Mouse (Mus musculus): ENCODE data around the gene Ndufaf1. TPM values are rescaled to one million over a fixed set of nuclear protein-coding genes. Genes with fewer than 3 reads are reported as not detected.

Gene Ndufaf1
- 10 to 100 TPM in 1 of 2 experiments, 1 to 10 TPM in 1; 5.7 to 15.6 TPM for polyA plus RNA-seq (2012; fragmentation: generic; extraction: Trizol)

GRCm38 (mm10) chr2:119662220-119663182, at the start of gene Ndufaf1:
TSS of gene Ndufaf1 (minus strand) at chr2:119662827.

GRCm38 (mm10) chr2:119674525-119675214, 12.0 kb upstream of the Ndufaf1 start, which contains the start of gene Rtf1:
TSS of gene Rtf1 (plus strand) at chr2:119675068.

DNA sequence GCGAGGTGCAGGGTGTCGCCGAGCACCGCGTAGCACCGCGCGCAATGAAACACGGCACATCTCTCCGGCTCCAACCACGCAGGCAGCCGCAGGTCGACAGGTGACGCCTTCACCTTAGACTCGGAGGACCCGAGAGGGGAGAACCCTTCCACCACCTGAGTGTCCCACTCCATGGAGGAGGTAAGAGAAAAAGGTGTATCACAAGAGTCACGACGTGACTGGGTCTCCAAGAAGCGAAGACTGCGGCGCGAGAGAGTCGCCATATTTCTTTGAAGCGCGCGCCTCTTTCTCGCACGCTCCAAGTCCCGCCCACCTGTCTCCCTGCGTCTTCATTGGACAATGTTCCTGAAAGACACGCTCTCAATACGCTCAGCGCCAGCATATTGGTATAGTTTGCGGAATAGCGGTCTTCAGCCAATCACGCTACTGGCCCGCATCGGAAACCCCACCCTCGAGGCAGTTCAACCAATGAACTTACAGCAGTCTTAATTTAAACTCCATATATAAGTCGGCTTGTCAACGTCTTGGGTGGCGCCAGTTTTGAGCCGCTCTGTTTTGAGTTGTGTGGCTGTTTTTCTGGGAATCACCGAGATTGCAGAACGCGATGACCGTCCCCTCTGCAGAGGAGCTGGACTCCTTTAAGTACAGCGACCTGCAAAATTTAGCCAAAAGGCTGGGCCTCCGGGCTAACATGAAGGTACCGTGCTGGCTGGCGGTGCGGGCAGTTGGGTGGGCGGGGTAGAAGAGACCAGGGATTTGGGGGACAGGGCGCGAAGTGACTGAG, 44.2 kb downstream of the Ndufaf1 start, which contains the start of the genes Nusap1 and Oip5:
TSS of gene Nusap1 (plus strand) at position 100 of the 784 bp plus-strand sequence.
TSS of gene Oip5 (minus strand) at position 271 of the 784 bp plus-strand sequence.

Other genes starting within 250 kb of the Ndufaf1 start
- 1 to 10 TPM in 1 of 2 experiments, under 1 TPM in 1; 0.41 to 4.5 TPM for gene Ino80, start 185.1 kb downstream of the Ndufaf1 start, polyA plus RNA-seq (2012; fragmentation: generic; extraction: Trizol)
- gene Exd1, start 115.2 kb downstream of the Ndufaf1 start, polyA plus RNA-seq (2012; fragmentation: generic; extraction: Trizol), result under 1 TPM; 0.01 to 0.04 TPM
- 10 to 100 TPM; 17.8 to 47.3 TPM for gene Chp1, start 115.1 kb downstream of the Ndufaf1 start, polyA plus RNA-seq (2012; fragmentation: generic; extraction: Trizol)
- 1 to 10 TPM in 1 of 2 experiments, under 1 TPM in 1; 0.81 to 9.5 TPM for gene Nusap1, start 44.5 kb downstream of the Ndufaf1 start, polyA plus RNA-seq (2012; fragmentation: generic; extraction: Trizol)
- 1 to 10 TPM; 1.1 to 5.9 TPM for gene Oip5, start 44.4 kb downstream of the Ndufaf1 start, polyA plus RNA-seq (2012; fragmentation: generic; extraction: Trizol)
- 10 to 100 TPM in 1 of 2 experiments, 1 to 10 TPM in 1; 3.2 to 16.4 TPM for gene Rtf1, start 12.2 kb upstream of the Ndufaf1 start, polyA plus RNA-seq (2012; fragmentation: generic; extraction: Trizol)
- under 1 TPM; 0.20 to 0.44 TPM for gene Itpka, start 79.5 kb upstream of the Ndufaf1 start, polyA plus RNA-seq (2012; fragmentation: generic; extraction: Trizol)
- gene Ltk, start 97.6 kb upstream of the Ndufaf1 start, polyA plus RNA-seq (2012; fragmentation: generic; extraction: Trizol), result under 1 TPM in 1 of 2 experiments, not detected in 1; 0.02 TPM
- gene Rpap1, start 124.7 kb upstream of the Ndufaf1 start, polyA plus RNA-seq (2012; fragmentation: generic; extraction: Trizol), result 10 to 100 TPM in 1 of 2 experiments, 1 to 10 TPM in 1; 6.8 to 12.2 TPM
- 1 to 10 TPM; 5.6 to 7.1 TPM for gene Tyro3, start 134.9 kb upstream of the Ndufaf1 start, polyA plus RNA-seq (2012; fragmentation: generic; extraction: Trizol)
- gene Mga, start 234.4 kb upstream of the Ndufaf1 start, polyA plus RNA-seq (2012; fragmentation: generic; extraction: Trizol), result 1 to 10 TPM in 1 of 2 experiments, under 1 TPM in 1; 0.19 to 1.3 TPM

All from C3H10T1/2 (cell line).